Mouse (Mus musculus): Measurements from ENCODE around the gene Epb41. TPM values are rescaled to one million over a fixed set of nuclear protein-coding genes. Genes with fewer than 3 reads are reported as not detected.
A peak's percentile ranks its signal among the peaks of the same experiment; 100 is the strongest.

The Epb41 gene
- total RNA-seq, 2 experiments from 2014 or later: 36.5 to 44.3 TPM

GRCm38 (mm10) chr4:132025738-132026527 lies 49.2 kb downstream of the Epb41 start:
- intact Hi-C loops (cut with DNase I): no loop called here
- DNase-seq (ENCODE audit: low spot score in 2 of 2): no peak

GRCm38 (mm10) chr4:132025264-132025663 lies 49.9 kb downstream of the Epb41 start:
- intact Hi-C loops (cut with DNase I): no loop called here
- no peak for DNase-seq (ENCODE audit: low spot score in 2 of 2)

GRCm38 (mm10) chr4:132023816-132024215 lies 51.3 kb downstream of the Epb41 start:
- no peak for DNase-seq (ENCODE audit: low spot score in 2 of 2)
- intact Hi-C loops (cut with DNase I): no loop called here

- intact Hi-C loops (cut with DNase I): no loop called here
- DNase-seq (ENCODE audit: low spot score in 2 of 2): no peak
These were observed 52.5 kb downstream of the Epb41 start for GRCm38 (mm10) chr4:132022639-132023038.

GRCm38 (mm10) chr4:132021883-132022282 lies 53.2 kb downstream of the Epb41 start:
- no peak for DNase-seq (ENCODE audit: low spot score in 2 of 2)
- intact Hi-C loops (cut with DNase I): no loop called here

GRCm38 (mm10) chr4:132018547-132018946 lies 56.6 kb downstream of the Epb41 start:
- no peak for DNase-seq (ENCODE audit: low spot score in 2 of 2)
- intact Hi-C loops (cut with DNase I): no loop called here

- no peak for DNase-seq (ENCODE audit: low spot score in 2 of 2)
- intact Hi-C loops (cut with DNase I): no loop called here
These were observed 59.7 kb downstream of the Epb41 start for GRCm38 (mm10) chr4:132015374-132015773.

- intact Hi-C loops (cut with DNase I): no loop called here
- no peak for DNase-seq (ENCODE audit: low spot score in 2 of 2)
These were observed 63.5 kb downstream of the Epb41 start for GRCm38 (mm10) chr4:132011619-132012018.

GRCm38 (mm10) chr4:132010416-132010815 lies 64.7 kb downstream of the Epb41 start:
- DNase-seq (ENCODE audit: low spot score in 2 of 2): no peak
- intact Hi-C loops (cut with DNase I): no loop called here

- intact Hi-C loops (cut with DNase I): no loop called here
- DNase-seq (ENCODE audit: low spot score in 2 of 2): no peak
These were observed 66.9 kb downstream of the Epb41 start for GRCm38 (mm10) chr4:132008191-132008590.

GRCm38 (mm10) chr4:132007123-132007522 lies 68.0 kb downstream of the Epb41 start:
- no peak for DNase-seq (ENCODE audit: low spot score in 2 of 2)
- intact Hi-C loops (cut with DNase I): no loop called here

GRCm38 (mm10) chr4:131998641-131999040 lies 76.5 kb downstream of the Epb41 start:
- DNase-seq (ENCODE audit: low spot score in 2 of 2): no peak
- intact Hi-C loops (cut with DNase I): no loop called here

- peak; percentile 56 to 60 for DNase-seq (ENCODE audit: low spot score in 2 of 2)
- intact Hi-C loops (cut with DNase I): no loop called here
These were observed 77.6 kb downstream of the Epb41 start for GRCm38 (mm10) chr4:131997476-131997875.

- no peak for DNase-seq (ENCODE audit: low spot score in 2 of 2)
- intact Hi-C loops (cut with DNase I): no loop called here
These were observed 78.1 kb downstream of the Epb41 start for GRCm38 (mm10) chr4:131996985-131997384.

- no peak for DNase-seq (ENCODE audit: low spot score in 2 of 2)
- intact Hi-C loops (cut with DNase I): no loop called here
These were observed 81.3 kb downstream of the Epb41 start for GRCm38 (mm10) chr4:131993792-131994191.

GRCm38 (mm10) chr4:131982881-131983538 lies 92.1 kb downstream of the Epb41 start:
- no peak for DNase-seq (ENCODE audit: low spot score in 2 of 2)
- intact Hi-C loops (cut with DNase I): no loop called here

GRCm38 (mm10) chr4:131981755-131982154 lies 93.4 kb downstream of the Epb41 start:
- intact Hi-C loops (cut with DNase I): no loop called here
- no peak for DNase-seq (ENCODE audit: low spot score in 2 of 2)

- peak; percentile 65 to 75 for DNase-seq (ENCODE audit: low spot score in 2 of 2)
- intact Hi-C loops (cut with DNase I): loop anchor here (1.0 to 10.0 kb wide), 3 partner anchors 102 to 198 kb away; no protein-coding TSS in a partner anchor
These were observed 97.9 kb downstream of the Epb41 start for GRCm38 (mm10) chr4:131977201-131977600.

GRCm38 (mm10) chr4:131970244-131970853 lies 104.8 kb downstream of the Epb41 start:
- intact Hi-C loops (cut with DNase I): loop anchor here (10.0 kb wide), 1 partner anchor 204 kb away; no protein-coding TSS in a partner anchor
- no peak for DNase-seq (ENCODE audit: low spot score in 2 of 2)

GRCm38 (mm10) chr4:131968873-131969272 lies 106.2 kb downstream of the Epb41 start:
- intact Hi-C loops (cut with DNase I): no loop called here
- DNase-seq (ENCODE audit: low spot score in 2 of 2): no peak

- DNase-seq (ENCODE audit: low spot score in 2 of 2): no peak
- intact Hi-C loops (cut with DNase I): no loop called here
These were observed 118.0 kb downstream of the Epb41 start for GRCm38 (mm10) chr4:131957161-131957560.

Measured in left cerebral cortex, postnatal 36 days (tissue).